Mouse (Mus musculus) skeletal muscle tissue, postnatal 0 days (tissue): Measurements from ENCODE around the gene Hemgn. TPM values are rescaled to one million over a fixed set of nuclear protein-coding genes. Genes with fewer than 3 reads are reported as not detected.

Experiments used
- polyA plus RNA-seq: library from polyadenylated mRNA; unstranded; fragments of >200 nt; fragmentation: Nextera tagmentation; extraction: Ambion mirVana; gene quantifications from 2 replicates; pipeline ENCODE4 v1.2.1, GENCODE M21; 2015

The Hemgn gene
- 0.15 and 0.17 TPM in 2 replicates for polyA plus RNA-seq

DNA sequence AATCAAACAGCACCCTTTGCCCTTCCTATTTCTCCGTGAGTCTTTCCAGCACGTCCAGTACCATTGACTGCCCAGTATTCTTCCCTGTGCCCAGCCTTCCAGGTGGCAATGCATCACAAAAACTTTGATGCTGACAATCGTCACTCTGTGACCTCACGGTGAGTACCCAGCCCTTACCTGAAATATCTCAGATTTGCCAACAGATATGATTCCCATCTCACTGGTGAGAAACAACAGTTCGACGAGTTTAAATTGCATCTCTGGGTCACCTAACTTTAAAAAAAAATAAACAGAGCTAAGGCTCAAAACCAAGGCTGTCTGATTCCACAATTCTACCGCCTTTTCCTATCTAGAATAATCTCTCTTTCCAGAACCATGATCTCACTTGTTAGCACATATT, at the start of gene Hemgn:
TSS of gene Hemgn (minus strand) at position 101 of the 400 bp plus-strand sequence.

DNA sequence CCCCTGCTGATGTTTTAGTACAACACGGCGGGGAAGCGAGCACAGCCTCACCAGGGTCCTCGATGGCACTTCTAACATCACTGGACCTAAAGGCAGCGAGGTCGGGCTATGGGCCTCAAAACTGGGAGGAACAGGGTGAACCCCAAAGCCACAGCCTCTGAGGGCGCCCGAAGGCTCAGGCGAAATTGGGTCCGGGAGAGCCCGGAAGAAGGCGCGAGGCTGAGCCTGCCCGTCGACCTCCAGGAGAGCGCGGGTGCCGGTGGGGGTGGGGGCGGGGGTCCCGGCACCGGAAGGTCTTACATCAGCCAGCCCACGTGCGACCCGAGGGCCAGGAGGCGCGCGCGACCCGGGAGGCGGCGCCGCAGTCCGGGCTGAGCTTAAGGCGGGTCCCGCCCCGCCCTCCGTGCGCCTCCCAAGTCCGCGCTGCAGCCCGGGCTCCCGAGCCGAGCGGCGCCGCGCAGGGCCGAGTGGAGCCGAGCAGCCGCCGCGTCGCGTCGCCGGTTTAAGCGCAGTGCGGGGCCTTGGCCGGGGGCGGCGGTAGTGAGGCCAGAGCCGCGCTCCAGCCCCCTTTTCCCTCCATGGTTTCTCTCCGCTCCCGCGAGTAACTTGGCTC, 37.3 kb upstream of the Hemgn start, which contains the start of gene Anp32b:
TSS of gene Anp32b (plus strand) at position 384 of the 613 bp plus-strand sequence.

DNA sequence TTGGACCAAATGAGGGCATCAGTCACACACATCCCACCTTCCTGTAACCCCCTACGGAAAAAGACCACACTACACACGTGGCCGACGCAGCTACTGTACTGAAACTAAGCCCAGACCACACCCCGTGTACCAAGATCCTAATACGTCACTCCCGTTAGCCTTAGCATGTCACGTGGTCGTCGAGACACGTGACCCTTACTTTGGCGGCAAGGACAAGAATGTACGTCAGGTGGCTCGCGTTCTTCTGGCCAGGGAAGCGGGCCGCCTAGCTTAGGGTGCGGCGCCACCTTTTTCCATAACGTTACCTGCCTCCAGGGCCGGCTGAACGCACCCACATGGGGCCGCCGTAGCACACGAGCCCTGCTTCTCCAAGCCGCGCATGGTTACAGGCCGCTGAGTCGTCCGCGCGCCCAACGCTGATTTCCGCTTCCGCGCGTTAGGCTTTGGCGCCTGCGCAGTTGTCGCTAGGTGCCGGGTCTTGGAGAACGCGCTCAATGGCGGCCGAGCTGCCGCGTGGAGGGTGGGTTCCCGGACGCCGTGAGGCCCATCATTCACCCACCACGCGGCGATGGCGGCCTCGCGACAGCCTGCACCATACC, 24.2 kb downstream of the Hemgn start, which contains the start of gene Trmo:
TSS of gene Trmo (minus strand) at position 425 of the 599 bp plus-strand sequence.

Other genes with a start within 250 kb of the Hemgn start
- 21.1 and 21.2 TPM in 2 replicates for gene Xpa, start 217.2 kb downstream of the Hemgn start, polyA plus RNA-seq
- gene Foxe1, start 69.9 kb downstream of the Hemgn start, polyA plus RNA-seq, result not detected in 2 replicates
- gene Trmo, start 24.1 kb downstream of the Hemgn start, polyA plus RNA-seq, result 3.8 and 4.5 TPM in 2 replicates
- gene Anp32b, start 37.4 kb upstream of the Hemgn start, polyA plus RNA-seq, result 84.4 and 100 TPM in 2 replicates
- 33.1 and 45.6 TPM in 2 replicates for gene Nans, start 75.7 kb upstream of the Hemgn start, polyA plus RNA-seq
- gene Trim14, start 122.6 kb upstream of the Hemgn start, polyA plus RNA-seq, result 2.5 and 5.1 TPM in 2 replicates
- 0.22 and 0.39 TPM in 2 replicates for gene Coro2a, start 188.7 kb upstream of the Hemgn start, polyA plus RNA-seq
- gene Tbc1d2, start 236.7 kb upstream of the Hemgn start, polyA plus RNA-seq, result 0.96 and 1.1 TPM in 2 replicates